Mouse (Mus musculus): ENCODE data around the gene Gm21887. TPM values are rescaled to one million over a fixed set of nuclear protein-coding genes. Genes with fewer than 3 reads are reported as not detected.
"Not testable (repeated sequence)": the region's sequence is repeated elsewhere in the genome, so short reads cannot be mapped to it uniquely, and the experiment has no call there.

Gene Gm21887
- total RNA-seq, 4 experiments from 2014 or later, result 76.9 to 182 (median 146) TPM

GRCm38 (mm10) chrX:169997456-169997853 is 12.0 kb upstream of the Gm21887 start:
- DNase-seq (ENCODE audit: low spot score in 2 of 2), result not testable (repeated sequence)

- peak; percentile 99 to 100 for DNase-seq (ENCODE audit: low spot score in 2 of 2)
Measured at GRCm38 (mm10) chrX:169997854-169998456, 11.5 kb upstream of the Gm21887 start.

GRCm38 (mm10) chrX:169998559-169999219 is 10.8 kb upstream of the Gm21887 start:
- DNase-seq (ENCODE audit: low spot score in 2 of 2), result not testable (repeated sequence)

DNA sequence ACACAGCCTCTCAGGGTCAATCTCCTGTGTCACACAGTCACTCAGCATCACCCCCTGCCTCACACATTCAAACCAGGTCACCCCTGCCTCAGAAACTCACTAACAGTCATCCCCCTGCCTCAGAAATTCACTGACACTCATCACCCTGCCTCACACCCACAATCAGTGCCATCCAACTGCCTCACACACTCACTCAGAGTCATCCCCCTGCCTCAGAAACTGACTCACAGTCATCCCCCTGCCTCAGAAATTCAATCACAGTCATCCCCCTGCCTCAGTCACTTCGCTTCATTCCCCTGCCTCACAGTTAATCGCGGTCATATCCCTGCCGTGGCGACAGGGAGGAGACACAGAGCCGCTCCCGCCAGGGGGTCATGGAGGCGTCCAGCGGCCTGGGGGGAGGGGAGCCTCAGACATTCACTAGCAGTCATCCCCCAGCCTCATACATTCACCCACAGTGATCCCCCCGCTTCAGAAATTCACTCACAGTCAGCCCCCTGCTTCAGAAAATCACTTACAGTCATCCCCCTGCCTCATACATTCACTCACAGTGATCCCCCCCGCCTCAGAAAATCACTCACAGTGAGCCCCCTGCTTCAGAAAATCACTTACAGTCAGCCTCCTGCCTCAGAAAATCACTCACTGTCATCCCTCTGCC is 10.1 kb upstream of the Gm21887 start:
- DNase-seq (ENCODE audit: low spot score in 2 of 2), result peak in 1 of 2 experiments; percentile 80

DNA sequence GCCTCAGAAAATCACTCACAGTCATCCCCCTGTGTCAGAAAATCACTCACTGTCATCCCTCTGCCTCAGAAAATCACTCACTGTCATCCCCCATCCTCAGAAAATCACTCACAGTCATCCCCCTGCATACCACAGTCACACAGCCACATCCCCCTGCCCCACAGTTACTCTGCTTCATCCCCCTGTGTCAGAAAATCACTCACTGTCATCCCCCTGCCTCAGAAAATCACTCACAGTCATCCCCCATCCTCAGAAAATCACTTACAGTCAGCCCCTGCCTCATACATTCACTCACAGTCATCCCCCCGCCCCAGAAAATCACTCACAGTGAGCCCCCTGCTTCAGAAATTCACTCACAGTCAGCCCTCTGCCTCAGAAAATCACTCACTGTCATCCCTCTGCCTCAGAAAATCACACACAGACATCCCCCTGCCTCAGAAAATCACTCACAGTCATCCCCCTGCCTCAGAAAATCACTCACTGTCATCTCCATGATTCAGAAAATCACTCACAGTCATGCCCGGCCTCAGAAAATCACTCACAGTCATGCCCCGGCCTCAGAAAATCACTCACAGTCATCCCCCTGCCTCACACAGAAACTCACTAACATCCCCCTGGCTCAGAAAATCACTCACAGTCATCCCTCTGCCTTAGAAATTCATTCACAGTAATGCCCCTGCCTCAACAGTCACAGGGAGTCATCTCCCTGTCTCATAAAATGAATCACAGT is 9.4 kb upstream of the Gm21887 start:
- not testable (repeated sequence) for DNase-seq (ENCODE audit: low spot score in 2 of 2)

- not testable (repeated sequence) for DNase-seq (ENCODE audit: low spot score in 2 of 2)
Measured at GRCm38 (mm10) chrX:170000642-170001387, 8.6 kb upstream of the Gm21887 start.

DNA sequence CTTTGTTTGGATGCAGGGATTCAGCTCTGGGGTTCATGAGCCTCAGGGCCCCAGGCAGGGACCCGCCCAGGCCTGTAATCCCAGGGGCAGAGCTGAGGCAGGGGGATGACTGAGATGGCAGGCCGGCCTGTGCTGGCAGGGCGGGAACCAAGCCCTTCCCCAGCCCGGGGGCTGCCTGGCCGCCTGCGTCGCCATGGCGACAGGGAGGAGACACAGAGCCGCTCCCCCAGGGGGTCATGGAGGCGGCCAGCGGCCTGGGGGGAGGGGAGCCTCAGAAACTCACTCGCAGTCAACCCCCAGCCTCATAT is 8.1 kb upstream of the Gm21887 start:
- DNase-seq (ENCODE audit: low spot score in 2 of 2), result not testable (repeated sequence)

GRCm38 (mm10) chrX:170002510-170003197 is 6.8 kb upstream of the Gm21887 start:
- peak; percentile 73 to 85 for DNase-seq (ENCODE audit: low spot score in 2 of 2)

- DNase-seq (ENCODE audit: low spot score in 2 of 2), result not testable (repeated sequence)
Measured at GRCm38 (mm10) chrX:170003536-170003935, 5.9 kb upstream of the Gm21887 start.

DNA sequence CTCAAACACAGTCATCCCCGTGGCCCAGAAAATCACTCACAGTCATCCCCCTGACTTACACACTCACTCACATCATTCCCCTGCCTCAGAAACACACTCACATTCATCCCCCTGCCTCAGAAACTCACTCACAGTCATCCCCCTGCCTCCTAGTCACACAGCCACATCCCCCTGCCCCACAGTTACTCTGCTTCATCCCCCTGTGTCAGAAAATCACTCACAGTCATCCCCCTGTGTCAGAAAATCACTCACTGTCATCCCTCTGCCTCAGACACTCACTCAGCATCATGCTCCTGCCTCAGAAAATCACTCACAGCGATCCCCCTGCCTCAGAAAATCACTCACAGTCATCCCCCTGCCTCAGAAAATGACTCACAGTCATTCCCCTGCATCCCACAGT is 5.2 kb upstream of the Gm21887 start:
- not testable (repeated sequence) for DNase-seq (ENCODE audit: low spot score in 2 of 2)

DNA sequence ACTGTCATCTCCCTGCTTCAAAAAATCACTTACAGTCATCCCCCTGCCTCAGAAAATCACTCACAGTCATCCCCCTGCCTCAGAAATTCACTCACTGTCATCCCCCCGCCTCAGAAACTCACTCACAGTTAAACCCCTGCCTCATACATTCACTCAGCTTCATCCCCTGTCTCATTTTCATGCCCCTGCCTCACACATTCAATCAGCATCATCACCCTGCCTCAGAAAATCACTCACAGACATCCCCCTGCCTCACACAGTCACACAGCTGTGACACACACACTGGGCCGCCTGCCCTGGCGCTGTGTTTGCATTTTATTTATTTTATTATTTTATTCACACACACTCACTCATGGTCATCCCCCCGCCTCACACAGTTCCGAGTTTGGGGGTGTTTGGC is 4.7 kb upstream of the Gm21887 start:
- not testable (repeated sequence) for DNase-seq (ENCODE audit: low spot score in 2 of 2)

DNA sequence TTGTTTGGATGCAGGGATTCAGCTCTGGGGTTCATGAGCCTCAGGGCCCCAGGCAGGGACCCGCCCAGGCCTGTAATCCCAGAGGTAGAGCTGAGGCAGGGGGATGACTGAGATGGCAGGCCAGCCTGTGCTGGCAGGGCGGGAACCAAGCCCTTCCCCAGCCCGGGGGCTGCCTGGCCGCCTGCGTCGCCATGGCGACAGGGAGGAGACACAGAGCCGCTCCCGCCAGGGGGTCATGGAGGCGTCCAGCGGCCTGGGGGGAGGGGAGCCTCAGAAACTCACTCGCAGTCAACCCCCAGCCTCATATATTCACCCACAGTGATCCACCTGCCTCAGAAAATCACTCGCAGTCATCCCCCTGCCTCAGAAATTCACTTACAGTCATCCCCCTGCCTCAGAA is 4.3 kb upstream of the Gm21887 start:
- peak in 1 of 2 experiments; percentile 71 for DNase-seq (ENCODE audit: low spot score in 2 of 2)

GRCm38 (mm10) chrX:170005695-170006297 is 3.7 kb upstream of the Gm21887 start:
- not testable (repeated sequence) for DNase-seq (ENCODE audit: low spot score in 2 of 2)

- DNase-seq (ENCODE audit: low spot score in 2 of 2), result not testable (repeated sequence)
Measured at GRCm38 (mm10) chrX:170006694-170007247, 2.7 kb upstream of the Gm21887 start.

GRCm38 (mm10) chrX:170007375-170008178 is 1.9 kb upstream of the Gm21887 start:
- DNase-seq (ENCODE audit: low spot score in 2 of 2), result not testable (repeated sequence)

DNA sequence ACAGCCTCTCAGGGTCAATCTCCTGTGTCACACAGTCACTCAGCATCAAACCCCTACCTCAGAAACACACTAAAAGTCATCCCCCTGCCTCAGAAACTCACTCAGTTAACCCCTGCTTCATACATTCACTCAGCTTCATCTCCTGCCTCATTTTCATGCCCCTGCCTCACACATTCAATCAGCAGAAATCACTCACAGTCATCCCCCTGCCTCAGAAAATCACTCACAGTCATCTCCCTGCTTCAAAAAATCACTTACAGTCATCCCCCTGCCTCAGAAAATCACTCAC is 1.3 kb upstream of the Gm21887 start:
- not testable (repeated sequence) for DNase-seq (ENCODE audit: low spot score in 2 of 2)

DNA sequence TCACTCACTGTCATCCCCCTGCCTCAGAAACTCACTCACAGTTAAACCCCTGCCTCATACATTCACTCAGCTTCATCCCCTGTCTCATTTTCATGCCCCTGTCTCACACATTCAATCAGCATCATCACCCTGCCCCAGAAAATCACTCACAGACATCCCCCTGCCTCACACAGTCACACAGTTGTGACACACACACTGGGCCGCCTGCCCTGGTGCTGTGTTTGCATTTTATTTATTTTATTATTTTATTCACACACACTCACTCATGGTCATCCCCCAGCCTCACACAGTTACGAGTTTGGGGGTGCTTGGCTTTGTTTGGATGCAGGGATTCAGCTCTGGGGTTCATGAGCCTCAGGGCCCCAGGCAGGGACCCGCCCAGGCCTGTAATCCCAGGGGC is 875 bp upstream of the Gm21887 start:
- peak; percentile 65 to 75 for DNase-seq (ENCODE audit: low spot score in 2 of 2)

DNA sequence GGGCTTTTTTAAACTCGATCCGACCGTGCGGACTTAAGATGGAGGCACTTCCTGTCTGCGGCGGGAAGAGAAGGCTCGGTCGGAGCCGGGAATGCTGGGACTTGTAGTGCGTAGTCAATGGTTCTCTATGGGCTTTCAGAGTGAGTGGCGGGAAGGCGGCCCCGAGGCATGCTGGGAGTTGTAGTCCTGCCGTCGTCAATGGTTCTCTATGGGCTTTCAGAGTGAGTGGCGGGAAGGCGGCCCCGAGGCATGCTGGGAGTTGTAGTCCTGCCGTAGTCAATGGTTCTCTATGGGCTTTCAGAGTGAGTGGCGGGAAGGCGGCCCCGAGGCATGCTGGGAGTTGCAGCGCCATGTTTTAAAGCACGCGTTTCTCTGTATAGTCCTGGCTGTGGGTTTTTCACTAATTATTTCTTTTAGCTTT is 352 bp downstream of the Gm21887 start:
- peak; percentile 100 for DNase-seq (ENCODE audit: low spot score in 2 of 2)

Data from layer of hippocampus, adult 8-10 months (tissue).